In genomic region chr8:115440151-115440550, GRCm38 (mm10) we compare ENCODE assay signal across 27 mouse cellular contexts.
DNase-seq lines count a peak whose midpoint lies in the region; ATAC-seq and TF ChIP-seq lines count a peak whose summit lies in the region.
"Had no signal": no experiment of that assay in that cellular context is flagged by ENCODE, and none has a peak within 500 bp of the region (broad histone marks: within the 10 kb centered on the region; RNA-seq: fewer than 3 reads in every experiment).

No protein-coding gene starts in this region.

- no peak overlapping the region for H3K4me2 ChIP-seq in liver, embryonic 12.5 days
- H3K4me2 ChIP-seq: embryonic facial prominence, embryonic 13.5 days; heart, embryonic 15.5 days; hindbrain, embryonic 12.5 days; intestine, embryonic 15.5 days; lung, embryonic 15.5 days; midbrain, embryonic 13.5 days; neural tube, embryonic 13.5 days had no signal

- H3K27me3 ChIP-seq in cerebellum, adult 2 months (ENCODE audit: control insufficient read depth, insufficient read depth, low read length), result no peaks in the 10 kb centered on the region
- no peaks in the 10 kb centered on the region for H3K27me3 ChIP-seq in liver, adult 2 months (ENCODE audit: control insufficient read depth, insufficient read depth, low read length)
- no peaks in the 10 kb centered on the region; the same call in 1 of the 2 replicates for H3K27me3 ChIP-seq in liver, embryonic 12.5 days (replicated peaks)
- H3K27me3 ChIP-seq: heart, embryonic 15.5 days; hindbrain, embryonic 12.5 days; intestine, embryonic 15.5 days; megakaryocyte, embryonic 14.5 days; midbrain, embryonic 13.5 days; neural tube, embryonic 13.5 days had no signal

- H3K4me3 ChIP-seq in cerebellum, adult 2 months (replicated peaks; ENCODE audit: insufficient read depth, low read depth, low read length), result no peak overlapping the region
- H3K4me3 ChIP-seq in liver, adult 2 months (ENCODE audit: insufficient read depth, low read depth, low read length), result no peak overlapping the region
- H3K4me3 ChIP-seq in liver, embryonic 12.5 days, result no peak overlapping the region
- no peak overlapping the region for H3K4me3 ChIP-seq in layer of hippocampus, adult 2 months
- H3K4me3 ChIP-seq: embryonic facial prominence, embryonic 13.5 days; heart, embryonic 10.5 days; heart, embryonic 15.5 days; hindbrain, embryonic 12.5 days; intestine, embryonic 15.5 days; lung, embryonic 15.5 days; megakaryocyte, embryonic 14.5 days; midbrain, embryonic 13.5 days; neural tube, embryonic 13.5 days had no signal

- peak; percentile 45 to 73 for DNase-seq in cerebellum, adult 2 months
- no peak for DNase-seq in cerebellum, adult 8-10 months
- peak; percentile 82 for DNase-seq in liver, adult 2 months (ENCODE audit: extremely low read depth, low read depth, low spot score)
- DNase-seq in cerebellum, postnatal 10 days, result peak; percentile 42 to 57
- DNase-seq in gastrocnemius, postnatal 25 days, result peak; percentile 27
- no peak for DNase-seq in layer of hippocampus, adult 2 months (ENCODE audit: low spot score in 2 of 2)
- DNase-seq in urinary bladder, adult 2 months (ENCODE audit: low spot score), result no peak
- DNase-seq: adrenal gland, postnatal 36 days; kidney, adult 2 months; kidney, postnatal 36 days; layer of hippocampus, adult 9-11 months; liver; lung, postnatal 4 days; thymus, postnatal 4 days had no signal

- H3K9me3 ChIP-seq in liver, embryonic 12.5 days (replicated peaks), result no peaks in the 10 kb centered on the region
- H3K9me3 ChIP-seq: embryonic facial prominence, embryonic 13.5 days; heart, embryonic 10.5 days; heart, embryonic 15.5 days; hindbrain, embryonic 12.5 days; intestine, embryonic 15.5 days; lung, embryonic 15.5 days; midbrain, embryonic 13.5 days; neural tube, embryonic 13.5 days had no signal

- TF ChIP-seq CTCF in cerebellum, adult 2 months (IDR thresholded peaks at IDR 0.05; ENCODE audit: borderline replicate concordance, insufficient read depth, low read depth, low read length), result no peak
- TF ChIP-seq CTCF in liver, adult 2 months (IDR thresholded peaks at IDR 0.05; ENCODE audit: low read depth, low read length), result no peak
- no peak for TF ChIP-seq CTCF in layer of hippocampus, adult 2 months (conservative IDR thresholded peaks at IDR 0.05)

- TF ChIP-seq POLR2A in cerebellum, adult 2 months (IDR thresholded peaks at IDR 0.05; ENCODE audit: borderline replicate concordance, insufficient read depth, low read length), result no peak
- TF ChIP-seq POLR2A in liver, adult 2 months (IDR thresholded peaks at IDR 0.05; ENCODE audit: extremely low read depth, insufficient read depth, low read length), result no peak

- WGBS in cerebellum, adult 2 months, result 14% methylated on average over 3 of the region's 3 CpGs
- 32% methylated on average over 3 of the region's 3 CpGs for WGBS in liver, adult 2 months
- WGBS in liver, embryonic 12.5 days (ENCODE audit: insufficient replicate concordance), result 71% methylated on average over 3 of the region's 3 CpGs

- no peaks in the 10 kb centered on the region for H3K36me3 ChIP-seq in liver, adult 2 months (ENCODE audit: control insufficient read depth, insufficient read depth, low read length)
- H3K36me3 ChIP-seq in liver, embryonic 12.5 days, result no peaks in the 10 kb centered on the region
- H3K36me3 ChIP-seq: embryonic facial prominence, embryonic 13.5 days; heart, embryonic 10.5 days; heart, embryonic 15.5 days; hindbrain, embryonic 12.5 days; intestine, embryonic 15.5 days; lung, embryonic 15.5 days; midbrain, embryonic 13.5 days; neural tube, embryonic 13.5 days had no signal

- peaks cover 19% of the 10 kb centered on the region for H3K4me1 ChIP-seq in cerebellum, adult 2 months (ENCODE audit: control insufficient read depth, insufficient read depth, low read length)
- no peaks in the 10 kb centered on the region for H3K4me1 ChIP-seq in liver, adult 2 months (ENCODE audit: control insufficient read depth, insufficient read depth, low read length)
- no peaks in the 10 kb centered on the region for H3K4me1 ChIP-seq in liver, embryonic 12.5 days
- H3K4me1 ChIP-seq: embryonic facial prominence, embryonic 13.5 days; heart, embryonic 10.5 days; heart, embryonic 15.5 days; hindbrain, embryonic 12.5 days; intestine, embryonic 15.5 days; lung, embryonic 15.5 days; megakaryocyte, embryonic 14.5 days; midbrain, embryonic 13.5 days; neural tube, embryonic 13.5 days had no signal

- H3K9ac ChIP-seq in liver, adult 2 months (ENCODE audit: low read depth, low read length), result no peak overlapping the region
- H3K9ac ChIP-seq in liver, embryonic 12.5 days, result no peak overlapping the region
- H3K9ac ChIP-seq: embryonic facial prominence, embryonic 13.5 days; heart, embryonic 15.5 days; hindbrain, embryonic 12.5 days; intestine, embryonic 15.5 days; lung, embryonic 15.5 days; midbrain, embryonic 13.5 days; neural tube, embryonic 13.5 days had no signal

- no peaks in the 10 kb centered on the region for H3K79me2 ChIP-seq in liver, adult 2 months (ENCODE audit: control insufficient read depth, insufficient read depth, low read length)

- ATAC-seq in liver, embryonic 12.5 days, result no peak
- ATAC-seq: CD4-positive, CD25-positive, alpha-beta regulatory T cell, adult 4 months; forebrain, embryonic 16.5 days; hindbrain, postnatal 0 days; intestine, embryonic 15.5 days; midbrain, embryonic 13.5 days had no signal

- H3K27ac ChIP-seq in cerebellum, adult 2 months (ENCODE audit: insufficient read depth, low read length), result peak overlapping the region; percentile 40; the same call in 1 of the 2 replicates
- H3K27ac ChIP-seq in liver, adult 2 months (replicated peaks; ENCODE audit: insufficient read depth, low read depth, low read length), result no peak overlapping the region
- H3K27ac ChIP-seq in liver, embryonic 12.5 days, result no peak overlapping the region
- H3K27ac ChIP-seq in layer of hippocampus, adult 2 months, result no peak overlapping the region
- H3K27ac ChIP-seq: embryonic facial prominence, embryonic 13.5 days; heart, embryonic 10.5 days; heart, embryonic 15.5 days; hindbrain, embryonic 12.5 days; hindbrain, postnatal 0 days; intestine, embryonic 15.5 days; lung, embryonic 15.5 days; midbrain, embryonic 13.5 days; neural tube, embryonic 13.5 days had no signal

Comparison
In these comparisons a context has a peak if more than half of its experiments do, and no peak if none do; other contexts are left out.
1. DNase-seq: peak in cerebellum, adult 2 months (2 of 2), liver, adult 2 months (single experiment), cerebellum, postnatal 10 days (2 of 2) and gastrocnemius, postnatal 25 days (single experiment); none in cerebellum, adult 8-10 months (single experiment), layer of hippocampus, adult 2 months (0 of 2) and urinary bladder, adult 2 months (single experiment).